Mouse (Mus musculus) kidney, adult 2 months (tissue): ENCODE results near the gene Arhgef10l. TPM values are rescaled to one million over a fixed set of nuclear protein-coding genes. Genes with fewer than 3 reads are reported as not detected.
A peak's percentile ranks its signal among the peaks of the same experiment; 100 is the strongest.

Experiments used
- DNase-seq: peaks from one replicate; pipeline ENCODE4 v3.0.0; 2021
- H3K27ac ChIP-seq: fragments of 200-500 bp; 2 replicates; pipeline ENCODE4 v1.5.1; 2012; ENCODE audit warnings: low read depth, low read length, control low read depth, inconsistent platforms; ENCODE audit not compliant: insufficient read depth
- H3K27me3 ChIP-seq: fragments of 200-500 bp; replicated peaks from 2 replicates; pipeline ENCODE4 v1.6.1; 2012; ENCODE audit warnings: mild to moderate bottlenecking, moderate library complexity, low read length, inconsistent platforms; ENCODE audit not compliant: control insufficient read depth, insufficient read depth
- H3K36me3 ChIP-seq: fragments of 200-500 bp; 2 replicates; pipeline ENCODE4 v1.6.1; 2012; ENCODE audit warnings: mild to moderate bottlenecking, moderate library complexity, low read length, inconsistent platforms; ENCODE audit not compliant: control insufficient read depth, insufficient read depth
- H3K4me1 ChIP-seq: fragments of 200-500 bp; 2 replicates; pipeline ENCODE4 v1.6.1; 2011; ENCODE audit warnings: low read length; ENCODE audit not compliant: control insufficient read depth, insufficient read depth
- H3K4me3 ChIP-seq: fragments of 200-500 bp; 2 replicates; pipeline ENCODE4 v1.5.1; 2011; ENCODE audit warnings: mild to moderate bottlenecking, low read depth, low read length, control low read depth; ENCODE audit not compliant: insufficient read depth
- CTCF ChIP-seq: fragments of 200-500 bp; conservative IDR thresholded peaks from 2 replicates; pipeline ENCODE4 v1.5.1; 2011; ENCODE audit warnings: low read depth, mild to moderate bottlenecking, control low read depth, low read length, moderate library complexity, mixed read lengths; ENCODE audit not compliant: insufficient read depth, insufficient read length
- POLR2A ChIP-seq: fragments of 200-500 bp; IDR thresholded peaks from one replicate; pipeline ENCODE4 v1.6.1; 2011; ENCODE audit warnings: low read depth, low read length, control low read depth
- WGBS: fragments of 180-500 bp; shearing (Covaris S2); methylation state at CpG from one replicate; pipeline ENCODE4 v1.1.7; 2018; 5-methylcytosine and 5-hydroxymethylcytosine counted together
- polyA plus RNA-seq: library from polyadenylated mRNA; depleted of rRNA; stranded (reverse); fragments of >200 nt; gene quantifications from 2 replicates; pipeline ENCODE4 v1.2.3, GENCODE M21; 2012

The Arhgef10l gene
- polyA plus RNA-seq, 1 experiment = 42.0 TPM

GRCm38 (mm10) chr4:140539125-140539524 lies 126.7 kb downstream of the Arhgef10l start:
- peak; percentile 52 for DNase-seq
- no peak overlapping the region for H3K4me3 ChIP-seq
- no peaks in the 10 kb centered on the region for H3K27me3 ChIP-seq
- TF ChIP-seq POLR2A (no peak), CTCF (peak; percentile 74)
- H3K4me1 ChIP-seq = no peaks in the 10 kb centered on the region
- H3K36me3 ChIP-seq = no peaks in the 10 kb centered on the region; the same call in 1 of the 2 replicates
- H3K27ac ChIP-seq = no peak overlapping the region
- 43% methylated on average over 11 of the region's 11 CpGs for whole genome bisulfite sequencing

GRCm38 (mm10) chr4:140537561-140538021 lies 128.2 kb downstream of the Arhgef10l start:
- DNase-seq = peak; percentile 19
- Histone ChIP-seq H3K27ac (no peak overlapping the region), H3K36me3 (no peaks in the 10 kb centered on the region), H3K4me1 (no peaks in the 10 kb centered on the region), H3K27me3 (no peaks in the 10 kb centered on the region), H3K4me3 (no peak overlapping the region)
- 66% methylated on average over 5 of the region's 5 CpGs for WGBS
- no peak for TF ChIP-seq POLR2A
- TF ChIP-seq CTCF = no peak

DNA sequence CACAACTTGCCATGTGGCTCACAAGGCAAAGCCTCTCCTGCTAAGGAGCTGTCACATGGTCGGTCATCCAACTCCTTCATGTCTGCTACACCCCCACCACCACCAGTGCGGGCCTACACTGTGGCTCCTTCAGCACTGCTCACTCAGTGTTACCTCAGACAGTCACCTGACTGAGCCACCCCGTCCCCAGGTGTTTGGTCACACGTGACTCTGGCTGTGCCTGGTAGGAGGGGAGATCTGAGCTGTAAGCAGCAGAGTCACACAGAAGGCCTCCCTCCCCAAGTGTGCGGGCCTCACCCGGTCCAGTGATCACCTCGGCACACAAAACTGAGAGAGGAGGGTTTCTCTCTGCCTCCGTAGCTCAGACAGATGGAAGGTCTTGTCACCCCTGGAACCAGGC lies 130.5 kb downstream of the Arhgef10l start:
- Histone ChIP-seq H3K4me1 (no peaks in the 10 kb centered on the region), H3K27ac (no peak overlapping the region), H3K36me3 (no peaks in the 10 kb centered on the region), H3K27me3 (no peaks in the 10 kb centered on the region), H3K4me3 (no peak overlapping the region)
- TF ChIP-seq POLR2A (no peak), CTCF (no peak)
- no peak for DNase-seq
- 60% methylated on average over 8 of the region's 8 CpGs for WGBS

GRCm38 (mm10) chr4:140532270-140532669 lies 133.5 kb downstream of the Arhgef10l start:
- no peak for TF ChIP-seq POLR2A
- TF ChIP-seq CTCF = no peak
- H3K4me3 ChIP-seq = no peak overlapping the region
- H3K27ac ChIP-seq = no peak overlapping the region
- WGBS = 24% methylated on average over 15 of the region's 15 CpGs
- DNase-seq = peak; percentile 56
- no peaks in the 10 kb centered on the region for H3K4me1 ChIP-seq
- H3K36me3 ChIP-seq = no peaks in the 10 kb centered on the region
- H3K27me3 ChIP-seq = no peaks in the 10 kb centered on the region

GRCm38 (mm10) chr4:140531024-140531423 lies 134.8 kb downstream of the Arhgef10l start:
- DNase-seq = peak; percentile 83
- Histone ChIP-seq H3K4me1 (no peaks in the 10 kb centered on the region), H3K27me3 (no peaks in the 10 kb centered on the region), H3K4me3 (no peak overlapping the region), H3K27ac (no peak overlapping the region), H3K36me3 (no peaks in the 10 kb centered on the region)
- no peak for TF ChIP-seq CTCF
- no peak for TF ChIP-seq POLR2A
- WGBS = 37% methylated on average over 9 of the region's 9 CpGs

- TF ChIP-seq CTCF (no peak), POLR2A (no peak)
- H3K4me3 ChIP-seq = no peak overlapping the region
- 75% methylated on average over 14 of the region's 14 CpGs for WGBS
- DNase-seq = no peak
- H3K27ac ChIP-seq = no peak overlapping the region
- no peaks in the 10 kb centered on the region for H3K27me3 ChIP-seq
- H3K4me1 ChIP-seq = no peaks in the 10 kb centered on the region
- H3K36me3 ChIP-seq = no peaks in the 10 kb centered on the region
Observed at GRCm38 (mm10) chr4:140529735-140530134, 136.1 kb downstream of the Arhgef10l start.

GRCm38 (mm10) chr4:140528443-140528842 lies 137.4 kb downstream of the Arhgef10l start:
- no peak overlapping the region for H3K4me3 ChIP-seq
- H3K27me3 ChIP-seq = no peaks in the 10 kb centered on the region
- TF ChIP-seq POLR2A (no peak), CTCF (no peak)
- no peak for DNase-seq
- 76% methylated on average over 5 of the region's 5 CpGs for WGBS
- no peaks in the 10 kb centered on the region for H3K4me1 ChIP-seq
- no peak overlapping the region for H3K27ac ChIP-seq
- H3K36me3 ChIP-seq = no peaks in the 10 kb centered on the region
